Mouse (Mus musculus) thymus, adult 18-20 months (tissue): ENCODE measurements around the gene Gm20835.
"Not testable (repeated sequence)": the region's sequence is repeated elsewhere in the genome, so short reads cannot be mapped to it uniquely, and the experiment has no call there.

Experiments used
- DNase-seq, 2 experiments: peaks; one replicate each; pipeline ENCODE4 v3.0.0; 2022; ENCODE audit warnings: mixed read lengths in 2 of 2

The Gm20835 gene

DNA sequence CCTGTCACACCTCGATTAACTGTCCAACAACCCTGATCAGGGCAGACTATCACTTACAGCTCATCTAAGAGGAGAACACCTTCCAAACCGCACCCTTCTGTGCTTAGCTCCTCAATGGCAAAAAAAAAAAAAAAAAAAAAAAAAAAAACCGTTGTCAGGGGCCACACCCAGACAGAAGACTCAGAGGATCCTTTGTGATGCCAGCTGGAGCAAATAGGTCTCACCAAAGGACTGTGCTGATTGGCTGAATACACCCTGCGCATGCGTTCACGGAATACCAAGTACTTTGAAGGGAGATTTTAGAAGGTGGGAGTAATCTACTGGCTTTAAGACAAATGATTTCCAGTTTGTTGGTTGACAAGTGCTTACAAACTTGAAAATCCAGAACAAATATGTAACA lies at the start of gene Gm20835:
Gm20835 (minus strand) TSS at position 101 of the 400 bp plus-strand sequence.
- DNase-seq = not testable (repeated sequence)
